Mouse (Mus musculus) bone marrow macrophage, adult 2 months (primary cell): ENCODE data around the gene Mob3a. TPM values are rescaled to one million over a fixed set of nuclear protein-coding genes. Genes with fewer than 3 reads are reported as not detected.
"Not testable (repeated sequence)": the region's sequence is repeated elsewhere in the genome, so short reads cannot be mapped to it uniquely, and the experiment has no call there.

Source experiments
- H3K27ac ChIP-seq: 2 replicates; pipeline ENCODE4 v1.5.1; 2012; ENCODE audit warnings: low read depth, low read length; ENCODE audit not compliant: insufficient read depth
- H3K4me1 ChIP-seq: 2 replicates; pipeline ENCODE4 v1.6.1; 2012; ENCODE audit warnings: low read length; ENCODE audit not compliant: control insufficient read depth, insufficient read depth
- H3K4me3 ChIP-seq: 2 replicates; pipeline ENCODE4 v1.5.1; 2012; ENCODE audit warnings: mild to moderate bottlenecking, low read length, moderate library complexity; ENCODE audit not compliant: insufficient read depth
- CTCF ChIP-seq: IDR thresholded peaks from 2 replicates; pipeline ENCODE4 v1.5.1; 2012; ENCODE audit warnings: low read depth, mild to moderate bottlenecking, low read length, moderate library complexity
- POLR2A ChIP-seq: IDR thresholded peaks from 2 replicates; pipeline ENCODE4 v1.6.1; 2012; ENCODE audit warnings: mild to moderate bottlenecking, low read depth, low read length, borderline replicate concordance
- polyA plus RNA-seq: library from polyadenylated mRNA; stranded (reverse); fragments of >200 nt; gene quantifications from 2 replicates; pipeline ENCODE4 v1.2.4, GENCODE M21; 2012; ENCODE audit not compliant: missing spikeins, insufficient read depth, insufficient read length

Gene Mob3a
- polyA plus RNA-seq, 1 experiment = 53.3 TPM

DNA sequence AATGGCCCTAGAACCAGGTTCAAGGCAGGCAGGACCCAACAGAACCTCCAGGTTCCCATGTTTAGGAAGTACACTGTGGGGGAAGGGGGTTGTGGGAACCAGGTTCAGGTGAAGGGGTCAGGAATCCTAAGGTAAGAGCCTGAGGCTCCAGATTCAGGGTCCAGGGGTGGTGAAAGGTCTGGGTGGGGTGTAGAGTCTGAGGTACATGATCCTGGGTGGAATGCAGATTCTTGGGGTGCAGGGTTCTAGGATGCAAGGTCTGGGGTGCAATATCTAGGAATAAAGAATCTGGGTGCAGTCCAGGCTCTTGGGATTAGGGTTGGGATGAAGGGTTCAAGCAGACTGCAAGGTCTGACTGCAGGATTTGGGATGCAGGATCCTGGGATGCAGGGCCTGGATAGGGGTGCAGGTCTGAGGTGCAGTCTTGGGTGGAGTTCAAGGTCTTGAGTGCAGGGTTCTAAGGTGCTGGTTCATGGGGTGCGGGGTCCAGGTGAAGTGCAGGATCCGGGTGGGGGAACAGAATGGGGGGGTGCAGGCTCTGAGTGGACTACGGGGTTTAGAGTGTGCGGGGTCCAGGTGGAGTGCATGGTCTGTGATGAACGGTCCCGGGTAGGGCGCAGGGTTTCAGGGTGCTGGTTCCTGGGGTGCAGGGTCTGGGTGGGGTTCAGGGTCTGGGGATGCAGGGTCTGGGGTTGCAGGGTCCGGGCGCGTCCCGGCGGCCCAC, 46.2 kb downstream of the Mob3a start:
- Histone ChIP-seq H3K4me3 (peak overlapping the region; percentile 76), H3K4me1 (peaks cover 28% of the 10 kb centered on the region), H3K27ac (no peak overlapping the region)
- TF ChIP-seq CTCF (no peak), POLR2A (no peak)

DNA sequence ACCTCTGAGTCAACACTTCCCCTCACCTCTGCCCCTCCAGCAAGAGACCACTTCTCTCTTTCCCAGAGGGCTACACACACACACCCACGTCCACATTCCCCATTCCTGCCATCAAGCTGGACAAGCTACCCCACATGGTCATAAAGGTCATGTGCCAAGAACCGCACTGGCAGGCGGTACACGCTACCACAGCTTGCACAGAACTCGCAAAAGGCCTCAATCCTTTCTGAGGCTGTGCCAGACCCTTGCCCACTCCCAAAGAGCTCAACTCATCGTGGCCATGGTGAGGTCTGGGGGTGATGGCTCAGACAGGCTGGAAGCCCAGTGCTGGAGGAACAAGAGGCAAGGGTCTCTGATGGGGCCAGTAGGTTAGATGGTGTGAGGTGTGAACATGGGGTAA, 46.9 kb downstream of the Mob3a start:
- TF ChIP-seq CTCF (no peak), POLR2A (no peak)
- H3K27ac ChIP-seq = no peak overlapping the region
- no peak overlapping the region for H3K4me3 ChIP-seq
- peaks cover 28% of the 10 kb centered on the region for H3K4me1 ChIP-seq

DNA sequence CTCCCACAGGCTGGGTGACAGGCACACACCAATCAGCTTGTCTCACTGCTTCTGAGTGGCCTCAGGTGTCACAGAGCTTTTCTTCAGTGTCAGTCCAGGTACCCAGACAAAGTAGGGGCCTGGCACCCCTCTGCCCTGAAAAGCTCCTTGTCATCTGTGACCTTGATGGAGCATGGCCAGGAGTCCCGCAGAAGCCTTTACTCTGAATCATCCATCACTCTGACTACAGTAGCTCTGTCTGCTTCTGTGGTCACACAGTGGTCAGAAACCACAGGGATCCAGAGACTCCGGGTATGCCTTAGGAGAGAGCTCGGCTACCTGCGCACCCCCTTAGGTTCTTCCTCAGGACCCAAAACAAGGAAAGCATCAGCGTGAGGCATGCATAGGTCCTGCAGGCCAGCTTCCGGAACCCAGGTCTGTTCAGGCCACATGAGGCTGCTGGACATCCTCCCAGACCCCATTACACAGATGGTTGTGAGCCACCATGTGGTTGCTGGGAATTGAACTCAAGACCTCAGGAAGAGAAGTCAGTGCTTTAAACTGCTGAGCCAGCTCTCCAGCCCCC, 48.5 kb downstream of the Mob3a start:
- H3K4me3 ChIP-seq = no peak overlapping the region
- TF ChIP-seq POLR2A (no peak), CTCF (no peak)
- peaks cover 21% of the 10 kb centered on the region for H3K4me1 ChIP-seq
- no peak overlapping the region for H3K27ac ChIP-seq

DNA sequence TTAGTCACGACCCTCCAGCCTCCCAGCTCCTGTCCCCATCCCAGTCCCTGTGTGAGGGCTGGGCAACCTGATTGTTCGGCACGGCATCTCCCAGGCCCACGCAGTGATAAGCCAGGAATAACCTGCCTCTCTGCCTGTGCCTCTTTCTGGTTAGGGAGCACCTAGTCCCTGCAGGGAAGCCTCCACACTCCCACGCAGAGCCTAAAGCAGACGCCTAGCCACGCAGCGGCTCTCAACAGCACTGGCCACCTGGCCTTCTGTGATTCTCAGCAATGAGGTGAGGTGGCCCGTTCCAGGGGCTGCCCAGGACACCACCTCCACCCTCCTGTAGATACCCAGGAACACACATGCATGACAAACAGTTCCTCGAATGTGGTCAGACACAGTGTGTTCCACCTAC, 51.4 kb downstream of the Mob3a start:
- H3K27ac ChIP-seq = no peak overlapping the region
- no peak overlapping the region for H3K4me3 ChIP-seq
- TF ChIP-seq CTCF (no peak), POLR2A (no peak)
- peaks cover 8% of the 10 kb centered on the region for H3K4me1 ChIP-seq

DNA sequence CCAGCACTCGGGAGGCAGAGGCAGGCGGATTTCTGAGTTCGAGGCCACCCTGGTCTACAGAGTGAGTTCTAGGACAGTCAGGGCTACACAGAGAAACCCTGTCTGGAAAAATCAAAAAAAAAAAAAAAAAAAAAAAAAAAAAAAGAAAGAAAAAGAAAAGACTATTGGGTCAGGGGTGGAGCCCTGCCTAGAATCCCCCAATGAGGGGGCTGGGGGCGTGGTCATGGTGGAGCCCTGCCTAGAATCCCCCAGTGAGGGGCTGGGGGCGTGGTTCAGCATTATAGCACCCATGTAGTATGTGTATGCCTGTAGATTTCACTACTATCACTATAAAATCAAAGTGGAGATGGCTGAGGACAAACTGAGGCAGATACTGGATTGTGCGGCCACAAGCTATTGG, 51.9 kb downstream of the Mob3a start:
- H3K27ac ChIP-seq, H3K4me3 ChIP-seq, H3K4me1 ChIP-seq: not testable (repeated sequence)

DNA sequence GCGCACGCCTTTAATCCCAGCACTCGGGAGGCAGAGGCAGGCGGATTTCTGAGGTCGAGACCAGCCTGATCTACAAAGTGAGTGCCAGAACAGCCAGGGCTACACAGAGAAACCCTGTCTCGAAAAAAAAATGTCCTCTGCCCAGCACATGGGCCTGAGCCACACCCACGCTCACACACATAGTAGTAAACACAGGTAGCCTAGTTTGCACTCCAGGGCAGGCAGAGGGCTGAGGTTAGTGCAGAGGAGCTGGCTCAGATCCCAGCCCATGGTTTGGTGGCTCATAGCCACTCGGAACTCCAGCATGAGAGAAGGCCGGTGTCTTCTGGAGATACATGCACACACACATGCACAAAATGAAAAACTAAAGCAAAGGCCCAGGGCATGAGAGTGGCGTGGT, 54.8 kb downstream of the Mob3a start:
- Histone ChIP-seq H3K27ac (no peak overlapping the region), H3K4me1 (no peaks in the 10 kb centered on the region), H3K4me3 (no peak overlapping the region)
- TF ChIP-seq CTCF (no peak), POLR2A (no peak)

DNA sequence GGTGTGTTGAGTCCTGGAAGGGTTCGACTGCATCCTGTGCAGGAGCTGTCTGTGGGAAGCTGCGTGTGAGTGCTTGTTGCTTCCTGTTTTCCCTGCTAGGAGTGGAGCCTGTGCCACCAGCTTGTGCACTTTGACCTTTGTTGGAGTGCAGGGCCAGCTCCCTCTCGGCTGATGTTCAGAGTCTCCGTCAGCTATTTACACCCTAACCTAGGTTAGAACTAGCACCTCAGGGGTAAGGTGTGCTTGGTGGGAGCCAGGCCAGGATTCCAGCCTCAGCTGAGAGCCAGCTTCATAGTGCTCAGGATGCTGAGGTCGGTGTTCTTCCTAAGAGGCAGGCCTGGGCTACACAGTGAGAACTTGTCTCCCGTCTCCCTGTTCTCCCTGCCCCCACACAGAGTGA, 66.4 kb downstream of the Mob3a start:
- H3K4me1 ChIP-seq = no peaks in the 10 kb centered on the region
- H3K27ac ChIP-seq = no peak overlapping the region
- no peak overlapping the region for H3K4me3 ChIP-seq
- no peak for TF ChIP-seq CTCF
- no peak for TF ChIP-seq POLR2A

Other genes starting within 250 kb of the Mob3a start
- gene Onecut3, start 207.1 kb downstream of the Mob3a start, polyA plus RNA-seq = not detected in 2 replicates
- gene Atp8b3, start 162.9 kb downstream of the Mob3a start, polyA plus RNA-seq = not detected in 2 replicates
- 28.9 and 29.8 TPM in 2 replicates for gene Rexo1, start 140.4 kb downstream of the Mob3a start, polyA plus RNA-seq
- gene Klf16, start 124.7 kb downstream of the Mob3a start, polyA plus RNA-seq = 7.7 and 9.3 TPM in 2 replicates
- 63.2 and 67.3 TPM in 2 replicates for gene Abhd17a, start 111.6 kb downstream of the Mob3a start, polyA plus RNA-seq
- gene Scamp4, start 99.1 kb downstream of the Mob3a start, polyA plus RNA-seq = 29.3 and 35.4 TPM in 2 replicates
- gene Adat3, start 99.1 kb downstream of the Mob3a start, polyA plus RNA-seq = 2.2 and 3.2 TPM in 2 replicates
- gene Gm49322, start 96.0 kb downstream of the Mob3a start, polyA plus RNA-seq = 1.1 and 2.1 TPM in 2 replicates
- 87.3 and 98.4 TPM in 2 replicates for gene Csnk1g2, start 79.1 kb downstream of the Mob3a start, polyA plus RNA-seq
- 20.9 and 22.7 TPM in 2 replicates for gene Btbd2, start 44.9 kb downstream of the Mob3a start, polyA plus RNA-seq
- 107 and 117 TPM in 2 replicates for gene Mknk2, start 23.9 kb downstream of the Mob3a start, polyA plus RNA-seq
- gene Izumo4, start 207 bp upstream of the Mob3a start, polyA plus RNA-seq = 11.0 and 25.2 TPM in 2 replicates
- gene Ap3d1, start 40.3 kb upstream of the Mob3a start, polyA plus RNA-seq = 121 and 129 TPM in 2 replicates
- gene Dot1l, start 53.2 kb upstream of the Mob3a start, polyA plus RNA-seq = 20.9 and 22.1 TPM in 2 replicates
- 38.5 and 51.4 TPM in 2 replicates for gene Sf3a2, start 96.2 kb upstream of the Mob3a start, polyA plus RNA-seq
- 117 and 122 TPM in 2 replicates for gene Plekhj1, start 96.6 kb upstream of the Mob3a start, polyA plus RNA-seq
- gene Amh, start 103.3 kb upstream of the Mob3a start, polyA plus RNA-seq = not detected in 2 replicates
- gene Jsrp1, start 111.5 kb upstream of the Mob3a start, polyA plus RNA-seq = not detected in 2 replicates
- gene Oaz1, start 124.7 kb upstream of the Mob3a start, polyA plus RNA-seq = 823 and 921 TPM in 2 replicates
- not detected in 2 replicates for gene Lingo3, start 142.1 kb upstream of the Mob3a start, polyA plus RNA-seq
- gene Lsm7, start 153.2 kb upstream of the Mob3a start, polyA plus RNA-seq = 49.7 and 54.3 TPM in 2 replicates
- 15.0 and 20.2 TPM in 2 replicates for gene Sppl2b, start 153.3 kb upstream of the Mob3a start, polyA plus RNA-seq
- gene Tmprss9, start 169.9 kb upstream of the Mob3a start, polyA plus RNA-seq = not detected in 2 replicates
- 76.6 and 101 TPM in 2 replicates for gene Timm13, start 199.0 kb upstream of the Mob3a start, polyA plus RNA-seq
- 18.9 and 19.5 TPM in 2 replicates for gene Lmnb2, start 216.3 kb upstream of the Mob3a start, polyA plus RNA-seq
- 15.8 and 20.9 TPM in 2 replicates for gene Gadd45b, start 228.1 kb upstream of the Mob3a start, polyA plus RNA-seq